Mouse (Mus musculus): Measurements from ENCODE around the gene Pgf. TPM values are rescaled to one million over a fixed set of nuclear protein-coding genes. Genes with fewer than 3 reads are reported as not detected.

Gene Pgf
- total RNA-seq, 4 experiments from 2014 or later, result 2.1 to 4.4 (median 3.1) TPM

GRCm38 (mm10) chr12:85126986-85127603, 50.5 kb downstream of the Pgf start:
- DNase-seq (ENCODE audit: low spot score in 2 of 2), result no peak

GRCm38 (mm10) chr12:85124751-85125150, 52.8 kb downstream of the Pgf start:
- DNase-seq (ENCODE audit: low spot score in 2 of 2), result no peak

- no peak for DNase-seq (ENCODE audit: low spot score in 2 of 2)
Observed at GRCm38 (mm10) chr12:85123645-85124044, 53.9 kb downstream of the Pgf start.

- DNase-seq (ENCODE audit: low spot score in 2 of 2), result no peak
Observed at GRCm38 (mm10) chr12:85123108-85123530, 54.5 kb downstream of the Pgf start.

GRCm38 (mm10) chr12:85121806-85122459, 55.7 kb downstream of the Pgf start:
- DNase-seq (ENCODE audit: low spot score in 2 of 2), result no peak

Other genes with a start within 250 kb of the Pgf start
- 10 to 100 TPM; 29.7 to 39.9 (median 35.4) TPM for gene Fcf1, start 206.9 kb downstream of the Pgf start, total RNA-seq (2022)
- 100 to 1,000 TPM in 3 of 4 experiments, 10 to 100 TPM in 1; 98.1 to 130 (median 120) TPM for gene Arel1, start 206.9 kb downstream of the Pgf start, total RNA-seq (2022)
- 100 to 1,000 TPM; 104 to 115 (median 108) TPM for gene Ylpm1, start 181.5 kb downstream of the Pgf start, total RNA-seq (2022)
- 1 to 10 TPM; 2.8 to 3.3 (median 3.1) TPM for gene Prox2, start 67.0 kb downstream of the Pgf start, total RNA-seq (2022)
- gene Dlst, start 67.0 kb downstream of the Pgf start, total RNA-seq (2022), result 100 to 1,000 TPM; 140 to 155 (median 152) TPM
- 10 to 100 TPM; 35.0 to 37.6 (median 36.6) TPM for gene Rps6kl1, start 26.5 kb downstream of the Pgf start, total RNA-seq (2022)
- 10 to 100 TPM; 64.0 to 73.3 (median 68.1) TPM for gene Eif2b2, start 41.7 kb upstream of the Pgf start, total RNA-seq (2022)
- gene Mlh3, start 92.8 kb upstream of the Pgf start, total RNA-seq (2022), result 10 to 100 TPM; 16.1 to 20.8 (median 17.1) TPM
- gene Acyp1, start 110.6 kb upstream of the Pgf start, total RNA-seq (2022), result 10 to 100 TPM; 28.9 to 36.7 (median 30.1) TPM
- 1 to 10 TPM; 2.6 to 3.3 (median 3.0) TPM for gene Zc2hc1c, start 110.8 kb upstream of the Pgf start, total RNA-seq (2022)
- gene Nek9, start 161.6 kb upstream of the Pgf start, total RNA-seq (2022), result 10 to 100 TPM; 37.2 to 40.5 (median 38.7) TPM
- 100 to 1,000 TPM; 169 to 181 (median 175) TPM for gene Tmed10, start 197.1 kb upstream of the Pgf start, total RNA-seq (2022)

All from left cerebral cortex, adult 8-10 months (tissue).